Mouse (Mus musculus) neural tube, embryonic 14.5 days (tissue): ENCODE data around the gene E2f8. TPM values are rescaled to one million over a fixed set of nuclear protein-coding genes. Genes with fewer than 3 reads are reported as not detected.

Source experiments
- ATAC-seq: fragments of 200-750 bp; cut with Nextera tagmentation; 2 replicates; pipeline ENCODE4 v1.8.0; 2017; ENCODE audit warnings: low read depth, mild to moderate bottlenecking, moderate TSS enrichment, moderate library complexity
- H3K27ac ChIP-seq: fragments of 300-500 bp; sonication (generic); 2 replicates; pipeline ENCODE4 v1.5.1; 2014; ENCODE audit warnings: low read depth, mild to moderate bottlenecking, control low read depth, low read length, moderate library complexity, mixed read lengths
- H3K27me3 ChIP-seq: fragments of 300-500 bp; sonication (generic); 2 replicates; pipeline ENCODE4 v1.6.1; 2014; ENCODE audit warnings: low read length; ENCODE audit not compliant: control insufficient read depth, insufficient read depth
- H3K36me3 ChIP-seq: fragments of 300-500 bp; sonication (generic); 2 replicates; pipeline ENCODE4 v1.6.1; 2014; ENCODE audit warnings: low read length, mixed read lengths; ENCODE audit not compliant: control insufficient read depth, insufficient read depth
- H3K4me1 ChIP-seq: fragments of 300-500 bp; sonication (generic); 2 replicates; pipeline ENCODE4 v1.6.1; 2014; ENCODE audit warnings: low read length; ENCODE audit not compliant: control insufficient read depth, insufficient read depth
- H3K4me2 ChIP-seq: fragments of 300-500 bp; sonication (generic); 2 replicates; pipeline ENCODE4 v1.6.1; 2014; ENCODE audit warnings: mild to moderate bottlenecking, low read depth, low read length, control low read depth
- H3K4me3 ChIP-seq: fragments of 300-500 bp; sonication (generic); 2 replicates; pipeline ENCODE4 v1.5.1; 2014; ENCODE audit warnings: low read depth, low read length, control low read depth, mixed read lengths
- H3K9ac ChIP-seq: fragments of 300-500 bp; sonication (generic); replicated peaks from 2 replicates; pipeline ENCODE4 v1.6.1; 2014; ENCODE audit warnings: low read depth, mild to moderate bottlenecking, control low read depth, low read length, mixed read lengths
- H3K9me3 ChIP-seq: fragments of 300-500 bp; sonication (generic); 2 replicates; pipeline ENCODE4 v1.6.1; 2016; ENCODE audit warnings: low read length; ENCODE audit not compliant: control insufficient read depth
- WGBS: fragments of 180-500 bp; shearing (Covaris S2); extraction: QIAGEN DNeasy Blood & Tissue Kit; methylation state at CpG from one replicate; pipeline ENCODE4 v1.1.7; 2014; 5-methylcytosine and 5-hydroxymethylcytosine counted together
- polyA plus RNA-seq: library from polyadenylated mRNA; unstranded; fragments of >200 nt; fragmentation: Nextera tagmentation; extraction: Ambion mirVana; gene quantifications from 2 replicates; pipeline ENCODE4 v1.2.1, GENCODE M21; 2014

The E2f8 gene
- polyA plus RNA-seq, 1 experiment from 2014 or later: 1.6 TPM

DNA sequence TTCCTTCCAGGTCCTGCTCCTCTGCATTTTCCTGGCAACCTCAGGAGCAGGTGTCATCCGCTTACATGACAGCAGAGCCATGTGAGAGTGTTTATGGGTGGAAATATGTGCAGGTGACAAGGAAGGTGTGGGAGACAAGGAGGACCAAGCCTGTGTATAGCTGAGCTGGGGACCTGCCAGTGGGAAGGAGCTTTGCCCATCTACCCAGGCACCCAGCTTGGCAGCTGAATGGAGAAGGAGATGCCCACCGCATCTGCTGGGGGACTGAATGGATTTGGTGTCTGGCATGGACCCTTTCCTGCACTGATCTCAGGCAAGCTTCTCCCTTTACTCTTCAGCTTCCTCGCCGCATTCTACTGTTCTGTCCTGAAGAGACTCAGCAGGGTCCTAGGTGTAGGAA is 14.1 kb upstream of the E2f8 start:
- Histone ChIP-seq H3K9ac (no peak overlapping the region), H3K9me3 (no peaks in the 10 kb centered on the region), H3K27ac (no peak overlapping the region), H3K36me3 (no peaks in the 10 kb centered on the region), H3K27me3 (no peaks in the 10 kb centered on the region), H3K4me3 (no peak overlapping the region), H3K4me2 (no peak overlapping the region), H3K4me1 (peaks cover 4% of the 10 kb centered on the region; the same call in 1 of the 2 replicates)
- WGBS: 91% methylated on average over 4 of the region's 4 CpGs
- ATAC-seq: no peak

DNA sequence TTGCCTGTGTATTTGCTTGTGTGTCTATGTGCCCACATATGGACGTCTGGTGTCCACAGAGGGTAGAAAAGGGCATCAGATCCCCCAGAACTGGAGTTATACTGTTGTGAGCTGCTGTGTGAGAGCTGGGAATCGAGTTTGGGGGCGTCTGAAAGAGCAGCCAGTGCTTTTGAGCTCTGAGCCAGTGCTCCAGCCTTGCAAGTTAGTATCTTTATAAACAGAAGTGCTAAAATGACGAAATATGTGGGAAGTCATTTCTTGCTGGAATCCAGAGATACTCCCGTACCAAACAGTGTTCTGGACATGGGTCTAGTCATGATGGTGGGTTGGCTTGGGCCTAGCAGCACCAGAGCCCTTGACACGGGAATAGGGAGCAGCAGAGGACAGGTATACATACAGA is 13.4 kb upstream of the E2f8 start:
- Histone ChIP-seq H3K4me2 (no peak overlapping the region), H3K36me3 (no peaks in the 10 kb centered on the region), H3K4me3 (no peak overlapping the region), H3K27ac (no peak overlapping the region), H3K4me1 (peaks cover 4% of the 10 kb centered on the region; the same call in 1 of the 2 replicates), H3K9ac (no peak overlapping the region), H3K27me3 (no peaks in the 10 kb centered on the region), H3K9me3 (no peaks in the 10 kb centered on the region)
- 86% methylated on average over 6 of the region's 6 CpGs for WGBS
- ATAC-seq: no peak

DNA sequence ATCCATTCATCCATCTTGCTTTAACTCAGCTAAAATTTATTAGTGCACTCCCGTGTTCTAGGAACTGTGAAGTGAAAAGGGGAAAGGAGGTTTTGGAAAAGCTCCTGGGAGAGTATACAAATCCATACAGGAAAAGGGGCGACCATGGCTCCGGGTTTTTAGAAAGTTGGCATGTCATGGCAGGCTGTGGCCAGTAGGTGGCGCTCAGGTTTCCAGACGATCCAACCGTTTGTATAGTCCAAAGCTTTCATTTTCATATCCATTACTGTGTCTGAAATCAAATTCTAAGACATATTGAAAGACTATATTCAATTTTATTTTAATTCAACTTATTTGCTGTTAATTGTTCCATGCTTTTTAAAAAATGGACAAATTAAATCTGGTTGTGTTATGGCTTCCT is 12.8 kb upstream of the E2f8 start:
- ATAC-seq: no peak
- H3K4me1 ChIP-seq: peaks cover 4% of the 10 kb centered on the region; the same call in 1 of the 2 replicates
- H3K9ac ChIP-seq: no peak overlapping the region
- H3K27me3 ChIP-seq: no peaks in the 10 kb centered on the region
- under 1% methylated on average over 6 of the region's 6 CpGs for WGBS
- no peak overlapping the region for H3K4me2 ChIP-seq
- no peaks in the 10 kb centered on the region for H3K36me3 ChIP-seq
- no peaks in the 10 kb centered on the region for H3K9me3 ChIP-seq
- no peak overlapping the region for H3K4me3 ChIP-seq
- no peak overlapping the region for H3K27ac ChIP-seq

DNA sequence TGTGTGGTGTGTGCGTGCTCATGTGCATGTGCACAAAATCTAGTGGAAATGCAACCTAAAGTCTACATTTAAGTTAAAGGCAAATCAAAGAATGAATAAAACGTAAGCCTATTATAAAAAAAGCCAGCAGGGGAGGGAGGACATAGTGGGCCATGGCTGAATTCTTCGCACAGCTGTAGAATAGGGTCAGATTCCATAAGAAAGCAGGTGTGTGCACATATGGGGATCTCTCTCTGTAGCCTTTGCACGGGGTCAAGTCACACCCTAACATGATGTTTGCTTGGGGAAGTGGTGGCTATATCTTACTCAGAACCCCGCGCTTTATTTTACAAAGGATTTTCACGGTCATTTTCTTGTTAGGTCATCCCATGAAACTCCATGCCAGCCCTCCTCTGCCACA is 11.7 kb upstream of the E2f8 start:
- no peak for ATAC-seq

DNA sequence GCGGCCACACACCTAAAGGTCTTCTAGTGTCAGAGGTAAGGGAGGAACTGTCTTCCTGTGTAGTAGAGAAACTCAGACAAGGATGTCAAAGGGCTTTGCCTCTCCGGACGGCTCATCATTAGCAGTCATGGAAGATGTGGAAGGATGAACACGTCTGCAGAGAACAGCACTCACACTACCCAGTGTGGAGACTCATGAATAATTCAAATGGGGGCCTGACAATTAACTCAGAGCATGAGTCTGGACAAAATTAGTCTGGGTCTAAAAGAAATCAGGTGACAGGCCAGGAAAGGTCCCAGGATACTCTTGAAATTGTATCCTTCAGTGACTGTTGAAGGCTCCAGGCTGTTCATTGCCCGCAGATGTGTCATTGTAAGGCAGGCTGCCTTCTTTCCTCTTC is 9.6 kb upstream of the E2f8 start:
- Histone ChIP-seq H3K4me3 (no peak overlapping the region), H3K4me2 (no peak overlapping the region), H3K9ac (no peak overlapping the region), H3K9me3 (no peaks in the 10 kb centered on the region), H3K4me1 (peaks cover 4% of the 10 kb centered on the region; the same call in 1 of the 2 replicates), H3K27ac (no peak overlapping the region), H3K36me3 (no peaks in the 10 kb centered on the region), H3K27me3 (no peaks in the 10 kb centered on the region)
- no peak for ATAC-seq
- WGBS: 40% methylated on average over 5 of the region's 5 CpGs

More for the DNA sequence above, 11.7 kb upstream of the E2f8 start:
- Histone ChIP-seq H3K27me3 (no peaks in the 10 kb centered on the region), H3K9ac (no peak overlapping the region), H3K9me3 (no peaks in the 10 kb centered on the region), H3K4me1 (peaks cover 4% of the 10 kb centered on the region; the same call in 1 of the 2 replicates), H3K36me3 (no peaks in the 10 kb centered on the region), H3K4me3 (no peak overlapping the region), H3K27ac (no peak overlapping the region), H3K4me2 (no peak overlapping the region)
- 76% methylated on average over 7 of the region's 7 CpGs for WGBS

DNA sequence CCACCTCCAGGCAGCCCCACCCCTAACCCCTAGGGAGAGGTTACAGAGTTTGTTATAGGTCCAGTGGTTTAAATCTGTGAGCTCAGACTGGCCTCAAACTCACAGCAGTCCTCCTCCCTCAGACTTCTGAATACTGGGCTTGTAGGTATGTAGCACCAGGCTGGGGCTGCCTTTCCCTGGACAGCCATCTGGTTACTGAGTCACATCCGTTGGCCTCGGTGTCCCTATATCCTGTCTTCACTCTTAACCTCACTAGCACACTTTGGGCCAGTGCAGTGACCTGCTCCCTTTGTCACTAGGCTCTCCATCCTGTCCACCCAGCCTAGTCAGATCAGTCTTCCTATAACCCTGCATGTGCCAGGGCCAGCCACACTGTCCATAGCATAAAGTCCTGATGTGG is 7.4 kb upstream of the E2f8 start:
- H3K27me3 ChIP-seq: no peaks in the 10 kb centered on the region
- H3K4me2 ChIP-seq: no peak overlapping the region
- no peaks in the 10 kb centered on the region for H3K36me3 ChIP-seq
- H3K27ac ChIP-seq: no peak overlapping the region
- no peak overlapping the region for H3K9ac ChIP-seq
- ATAC-seq: no peak
- 78% methylated on average over 2 of the region's 2 CpGs for WGBS
- H3K4me1 ChIP-seq: peaks cover 4% of the 10 kb centered on the region; the same call in 1 of the 2 replicates
- H3K4me3 ChIP-seq: no peak overlapping the region
- H3K9me3 ChIP-seq: no peaks in the 10 kb centered on the region

DNA sequence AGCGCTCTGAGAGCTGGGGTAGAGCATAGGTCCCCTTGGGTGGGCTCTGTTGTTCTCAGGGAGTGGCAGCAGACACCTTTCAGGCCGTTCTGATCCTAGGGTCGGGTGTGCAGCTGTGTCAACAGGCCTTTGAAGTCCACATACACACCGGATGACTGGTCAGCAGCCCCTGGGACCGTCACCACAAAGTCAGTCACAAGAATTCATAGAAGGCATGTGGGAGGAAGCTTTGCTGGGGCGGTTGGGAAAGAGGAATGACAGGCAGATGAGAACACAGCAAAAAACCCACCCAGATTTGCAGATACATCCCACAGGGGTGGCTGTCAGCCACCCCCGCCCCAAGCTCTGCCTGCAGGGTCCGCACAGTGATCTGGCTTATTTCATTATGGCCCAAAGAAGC is 6.6 kb upstream of the E2f8 start:
- WGBS: 42% methylated on average over 8 of the region's 8 CpGs
- Histone ChIP-seq H3K4me1 (peaks cover 4% of the 10 kb centered on the region; the same call in 1 of the 2 replicates), H3K9me3 (no peaks in the 10 kb centered on the region), H3K4me2 (no peak overlapping the region), H3K27ac (no peak overlapping the region), H3K36me3 (no peaks in the 10 kb centered on the region), H3K9ac (no peak overlapping the region), H3K27me3 (no peaks in the 10 kb centered on the region; the same call in 1 of the 2 replicates), H3K4me3 (no peak overlapping the region)
- ATAC-seq: no peak

DNA sequence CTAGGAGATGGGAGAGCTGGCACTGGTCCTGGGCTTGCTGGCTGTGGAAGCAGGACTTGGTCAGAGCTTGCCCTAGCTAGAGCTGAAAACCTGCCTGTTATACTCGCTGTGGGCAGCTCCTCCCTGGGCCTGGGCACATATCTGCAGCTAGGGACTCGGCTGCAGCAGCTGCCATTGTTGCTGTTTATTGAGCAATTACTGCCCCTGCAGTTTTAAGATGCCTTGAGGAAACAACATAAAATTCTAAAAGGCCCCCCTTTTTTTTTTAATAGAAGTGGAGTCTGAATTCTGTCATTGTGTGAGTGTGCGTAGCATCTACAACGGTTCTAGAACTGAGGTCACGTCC is 2.8 kb upstream of the E2f8 start:
- peaks cover 2% of the 10 kb centered on the region; the same call in 1 of the 2 replicates for H3K4me1 ChIP-seq
- no peak for ATAC-seq
- 34% methylated on average over 5 of the region's 5 CpGs for whole genome bisulfite sequencing

DNA sequence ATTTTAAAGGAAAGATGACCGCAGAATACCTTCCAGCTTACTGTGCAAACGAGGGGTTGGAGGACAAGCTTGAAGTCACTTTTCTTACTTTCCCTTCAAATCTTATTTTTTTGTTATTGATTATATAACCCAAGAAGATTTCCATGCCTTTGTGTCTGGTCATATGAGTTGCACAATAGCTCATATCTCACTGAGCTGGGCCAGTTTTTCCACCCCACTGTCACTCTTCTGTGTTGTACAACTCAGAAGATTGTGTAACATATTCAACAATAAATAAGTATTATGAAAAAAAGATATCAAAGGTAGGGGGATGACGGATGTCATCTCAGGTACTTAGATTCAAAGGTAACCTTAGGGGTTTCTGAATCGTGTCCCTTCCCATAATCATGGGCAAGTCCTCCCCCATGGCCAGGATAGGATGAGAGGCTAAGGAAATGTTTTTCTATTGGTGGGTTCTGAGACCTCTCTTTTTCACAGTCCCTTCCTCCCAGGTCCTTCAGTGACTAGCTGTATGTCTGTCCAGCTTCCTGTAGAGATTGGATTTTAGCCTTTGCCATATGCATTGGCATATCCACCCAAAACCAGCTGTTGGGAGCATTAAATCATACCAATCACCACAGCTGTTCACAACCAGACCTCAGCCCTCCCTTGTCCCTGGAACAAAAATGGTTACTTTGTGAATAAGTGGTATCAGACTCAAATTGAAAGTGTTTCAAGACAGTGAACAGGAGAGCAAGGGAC is 2.3 kb upstream of the E2f8 start:
- ATAC-seq: no peak
- no peak overlapping the region for H3K4me3 ChIP-seq
- 87% methylated on average over 4 of the region's 4 CpGs for whole genome bisulfite sequencing
- H3K27ac ChIP-seq: no peak overlapping the region
- H3K27me3 ChIP-seq: peaks cover 9% of the 10 kb centered on the region
- peaks cover 2% of the 10 kb centered on the region; the same call in 1 of the 2 replicates for H3K4me1 ChIP-seq
- no peak overlapping the region for H3K4me2 ChIP-seq
- H3K9ac ChIP-seq: no peak overlapping the region
- no peaks in the 10 kb centered on the region for H3K9me3 ChIP-seq
- H3K36me3 ChIP-seq: no peaks in the 10 kb centered on the region

More for the DNA sequence above, 2.8 kb upstream of the E2f8 start:
- peaks cover 9% of the 10 kb centered on the region for H3K27me3 ChIP-seq
- no peak overlapping the region for H3K9ac ChIP-seq
- H3K9me3 ChIP-seq: no peaks in the 10 kb centered on the region
- no peak overlapping the region for H3K27ac ChIP-seq
- H3K4me3 ChIP-seq: no peak overlapping the region
- H3K4me2 ChIP-seq: no peak overlapping the region
- H3K36me3 ChIP-seq: no peaks in the 10 kb centered on the region
